Mouse (Mus musculus): ENCODE results near the gene Olfr1387.

- TF ChIP-seq GATA1 (IDR thresholded peaks at IDR 0.05; ENCODE audit: borderline replicate concordance, low read length) (no peak), FLI1 (IDR thresholded peaks at IDR 0.05; ENCODE audit: low read length) (no peak)
Observed at GRCm38 (mm10) chr11:49425257-49425927, 29.8 kb upstream of the Olfr1387 start.
